ENCODE assay signal across 17 mouse cellular contexts in genomic region chr6:23243821-23244760, GRCm38 (mm10). TPM values are rescaled to one million over a fixed set of nuclear protein-coding genes. Genes with fewer than 3 reads are reported as not detected.
DNase-seq lines count a peak whose midpoint lies in the region; ATAC-seq and TF ChIP-seq lines count a peak whose summit lies in the region.
"Had no signal": no experiment of that assay in that cellular context is flagged by ENCODE, and none has a peak within 500 bp of the region (broad histone marks: within the 10 kb centered on the region; RNA-seq: fewer than 3 reads in every experiment).

No protein-coding gene starts in this region.

- H3K9ac ChIP-seq in midbrain, embryonic 12.5 days (replicated peaks) = no peak overlapping the region
- no peak overlapping the region for H3K9ac ChIP-seq in midbrain, postnatal 0 days (replicated peaks; ENCODE audit: low read length, poor library complexity, severe bottlenecking)
- H3K9ac ChIP-seq in forebrain, embryonic 15.5 days (replicated peaks) = no peak overlapping the region
- no peak overlapping the region for H3K9ac ChIP-seq in neural tube, embryonic 14.5 days (replicated peaks; ENCODE audit: low read depth, low read length)
- H3K9ac ChIP-seq: liver, embryonic 14.5 days had no signal

- no peak overlapping the region for H3K27ac ChIP-seq in heart, embryonic 10.5 days
- no peak overlapping the region for H3K27ac ChIP-seq in midbrain, embryonic 12.5 days (replicated peaks)
- H3K27ac ChIP-seq in midbrain, postnatal 0 days (ENCODE audit: low read depth, low read length) = no peak overlapping the region
- no peak overlapping the region for H3K27ac ChIP-seq in forebrain, embryonic 15.5 days (replicated peaks)
- H3K27ac ChIP-seq in neural tube, embryonic 14.5 days (ENCODE audit: low read depth, low read length) = no peak overlapping the region
- H3K27ac ChIP-seq: kidney, postnatal 0 days; liver, embryonic 14.5 days had no signal

- no peak for TF ChIP-seq CTCF in midbrain, postnatal 0 days (IDR thresholded peaks at IDR 0.05)

- peaks cover 78% of the 10 kb centered on the region for H3K27me3 ChIP-seq in heart, embryonic 10.5 days (ENCODE audit: insufficient read depth, poor library complexity, severe bottlenecking)
- H3K27me3 ChIP-seq in midbrain, embryonic 12.5 days = peaks cover 85% of the 10 kb centered on the region
- peaks cover 78% of the 10 kb centered on the region for H3K27me3 ChIP-seq in midbrain, postnatal 0 days (ENCODE audit: insufficient read depth, low read length)
- peaks cover 77% of the 10 kb centered on the region for H3K27me3 ChIP-seq in forebrain, embryonic 15.5 days
- peaks cover 49% of the 10 kb centered on the region for H3K27me3 ChIP-seq in neural tube, embryonic 14.5 days (ENCODE audit: control insufficient read depth, insufficient read depth, low read length)

- no peak overlapping the region for H3K4me3 ChIP-seq in heart, embryonic 10.5 days
- no peak overlapping the region for H3K4me3 ChIP-seq in midbrain, embryonic 12.5 days
- no peak overlapping the region for H3K4me3 ChIP-seq in midbrain, postnatal 0 days (ENCODE audit: low read depth, low read length)
- no peak overlapping the region for H3K4me3 ChIP-seq in forebrain, embryonic 15.5 days
- H3K4me3 ChIP-seq in neural tube, embryonic 14.5 days (ENCODE audit: low read depth, low read length) = no peak overlapping the region

- WGBS in heart, embryonic 10.5 days = 3% methylated on average over 15 of the region's 15 CpGs
- WGBS in midbrain, embryonic 12.5 days = 4% methylated on average over 15 of the region's 15 CpGs
- WGBS in midbrain, postnatal 0 days = 4% methylated on average over 15 of the region's 15 CpGs
- WGBS in forebrain, embryonic 15.5 days = 5% methylated on average over 15 of the region's 15 CpGs
- WGBS in neural tube, embryonic 14.5 days = 1% methylated on average over 15 of the region's 15 CpGs

- H3K9me3 ChIP-seq in heart, embryonic 10.5 days = no peaks in the 10 kb centered on the region
- no peaks in the 10 kb centered on the region for H3K9me3 ChIP-seq in midbrain, embryonic 12.5 days
- no peaks in the 10 kb centered on the region for H3K9me3 ChIP-seq in midbrain, postnatal 0 days (ENCODE audit: low read length)
- no peaks in the 10 kb centered on the region for H3K9me3 ChIP-seq in forebrain, embryonic 15.5 days
- no peaks in the 10 kb centered on the region for H3K9me3 ChIP-seq in neural tube, embryonic 14.5 days (ENCODE audit: control insufficient read depth, low read length)

- no peak overlapping the region for H3K4me2 ChIP-seq in midbrain, embryonic 12.5 days (replicated peaks)
- no peak overlapping the region for H3K4me2 ChIP-seq in midbrain, postnatal 0 days (ENCODE audit: low read depth, low read length, poor library complexity, severe bottlenecking)
- no peak overlapping the region for H3K4me2 ChIP-seq in forebrain, embryonic 15.5 days (replicated peaks)
- no peak overlapping the region for H3K4me2 ChIP-seq in neural tube, embryonic 14.5 days (ENCODE audit: low read depth, low read length)

- H3K4me1 ChIP-seq in heart, embryonic 10.5 days = peaks cover 18% of the 10 kb centered on the region
- H3K4me1 ChIP-seq in midbrain, embryonic 12.5 days = peaks cover 15% of the 10 kb centered on the region
- H3K4me1 ChIP-seq in midbrain, postnatal 0 days (ENCODE audit: insufficient read depth, low read length) = no peaks in the 10 kb centered on the region
- H3K4me1 ChIP-seq in forebrain, embryonic 15.5 days = peaks cover 26% of the 10 kb centered on the region
- H3K4me1 ChIP-seq in neural tube, embryonic 14.5 days (ENCODE audit: control insufficient read depth, insufficient read depth, low read length) = peaks cover 2% of the 10 kb centered on the region; the same call in 1 of the 2 replicates

- ATAC-seq in midbrain, embryonic 12.5 days (ENCODE audit: low FRiP score, low read depth) = peak; percentile 64; the same call in 1 of the 2 replicates
- no peak for ATAC-seq in midbrain, postnatal 0 days (ENCODE audit: low FRiP score)
- ATAC-seq in forebrain, embryonic 15.5 days (replicated peaks) = peak; percentile 91
- ATAC-seq in neural tube, embryonic 14.5 days (ENCODE audit: low read depth) = peak; percentile 61; the same call in 1 of the 2 replicates
- ATAC-seq in granulocyte monocyte progenitor cell, adult 5-6 weeks (replicated peaks; ENCODE audit: poor library complexity, severe bottlenecking) = no peak
- ATAC-seq: Patski had no signal

- DNase-seq in heart, embryonic 10.5 days (ENCODE audit: low spot score) = peak; percentile 73
- no peak for DNase-seq in heart, adult 11 months
- no peak for DNase-seq in midbrain, postnatal 0 days (ENCODE audit: low spot score)
- no peak for DNase-seq in layer of hippocampus, postnatal 10 days (ENCODE audit: low spot score in 2 of 2)
- DNase-seq: cerebellum, adult 8-10 months; layer of hippocampus, postnatal 36 days; right cerebral cortex, adult 18-20 months; thymus, postnatal 14 days had no signal

- H3K36me3 ChIP-seq in heart, embryonic 10.5 days = no peaks in the 10 kb centered on the region
- no peaks in the 10 kb centered on the region for H3K36me3 ChIP-seq in midbrain, embryonic 12.5 days
- H3K36me3 ChIP-seq in midbrain, postnatal 0 days (ENCODE audit: insufficient read depth, low read length) = no peaks in the 10 kb centered on the region
- H3K36me3 ChIP-seq in forebrain, embryonic 15.5 days = no peaks in the 10 kb centered on the region
- no peaks in the 10 kb centered on the region for H3K36me3 ChIP-seq in neural tube, embryonic 14.5 days (ENCODE audit: control insufficient read depth, insufficient read depth, low read length)

RNA-seq across cellular contexts. Expression of gene Fezf1, which starts 4.1 kb away (rescaled TPM):
- polyA plus RNA-seq in heart, embryonic 10.5 days (2016; fragmentation: Nextera tagmentation; extraction: Ambion mirVana) = 0.06 TPM in 1 of 2 replicates, not detected in the other
- polyA plus RNA-seq in midbrain, embryonic 12.5 days (2016; fragmentation: Nextera tagmentation; extraction: Ambion mirVana) = 0.73 and 4.5 TPM in 2 replicates
- 0.90 and 1.3 TPM in 2 replicates for total RNA-seq in midbrain, postnatal 0 days (2014; rRNA removed)
- 5.8 and 10.8 TPM in 2 replicates for polyA plus RNA-seq in midbrain, postnatal 0 days (2015; fragmentation: Nextera tagmentation; extraction: Ambion mirVana)
- 7.1 and 13.1 TPM in 2 replicates for polyA plus RNA-seq in forebrain, embryonic 15.5 days (2015; fragmentation: Nextera tagmentation; extraction: Ambion mirVana)
- polyA plus RNA-seq in neural tube, embryonic 14.5 days (2014; fragmentation: Nextera tagmentation; extraction: Ambion mirVana) = not detected in 2 replicates
- not detected for total RNA-seq in layer of hippocampus, postnatal 10 days (2021)
- total RNA-seq in granulocyte monocyte progenitor cell, adult 5-6 weeks (2014; fragmentation: Nextera tagmentation) = not detected in 2 replicates
- not detected in 2 replicates for total RNA-seq in granulocyte monocyte progenitor cell, adult 5-6 weeks (2017)
- total RNA-seq: heart, postnatal 25 days had no signal
- polyA plus RNA-seq: gonadal fat pad, adult 2 months; kidney, postnatal 0 days; liver, embryonic 14.5 days; Patski had no signal

Comparison
In these comparisons a context has a peak if more than half of its experiments do, and no peak if none do; other contexts are left out.
1. ATAC-seq: peak in midbrain, embryonic 12.5 days (single experiment), forebrain, embryonic 15.5 days (single experiment) and neural tube, embryonic 14.5 days (single experiment); none in midbrain, postnatal 0 days (single experiment) and granulocyte monocyte progenitor cell, adult 5-6 weeks (single experiment).